Mouse (Mus musculus) olfactory bulb, adult 2 months (tissue): ENCODE results near the gene Pdrg1. TPM values are rescaled to one million over a fixed set of nuclear protein-coding genes. Genes with fewer than 3 reads are reported as not detected.

ENCODE experiments used
- H3K27ac ChIP-seq: fragments of 200-500 bp; 2 replicates; pipeline ENCODE4 v1.5.1; 2012; ENCODE audit warnings: low read depth, low read length; ENCODE audit not compliant: insufficient read depth
- H3K4me1 ChIP-seq: fragments of 200-500 bp; 2 replicates; pipeline ENCODE4 v1.6.1; 2012; ENCODE audit warnings: low read length; ENCODE audit not compliant: control insufficient read depth, insufficient read depth
- H3K4me3 ChIP-seq: fragments of 200-500 bp; 2 replicates; pipeline ENCODE4 v1.5.1; 2012; ENCODE audit warnings: mild to moderate bottlenecking, low read depth, low read length, moderate library complexity; ENCODE audit not compliant: insufficient read depth
- CTCF ChIP-seq: fragments of 200-500 bp; IDR thresholded peaks from 2 replicates; pipeline ENCODE4 v1.5.1; 2012; ENCODE audit warnings: low read depth, mild to moderate bottlenecking, low read length, moderate library complexity; ENCODE audit not compliant: insufficient read depth
- POLR2A ChIP-seq: fragments of 200-500 bp; IDR thresholded peaks from 2 replicates; pipeline ENCODE4 v1.6.1; 2012; ENCODE audit warnings: mild to moderate bottlenecking, low read depth, low read length, moderate library complexity; ENCODE audit not compliant: insufficient read depth
- WGBS: fragments of 180-500 bp; shearing (Covaris S2); methylation state at CpG from one replicate; pipeline ENCODE4 v1.1.7; 2018; 5-methylcytosine and 5-hydroxymethylcytosine counted together
- polyA plus RNA-seq: library from polyadenylated mRNA; stranded (reverse); fragments of >200 nt; gene quantifications from 2 replicates; pipeline ENCODE4 v1.2.4, GENCODE M21; 2012; ENCODE audit warnings: low replicate concordance; ENCODE audit not compliant: missing spikeins, insufficient read depth, insufficient read length

Gene Pdrg1
- polyA plus RNA-seq, 1 experiment = not detected

- peak overlapping the region; percentile 42; the same call in 1 of the 2 replicates for H3K4me3 ChIP-seq
- WGBS = 24% methylated on average over 4 of the region's 4 CpGs
- peaks cover 20% of the 10 kb centered on the region; the same call in 1 of the 2 replicates for H3K4me1 ChIP-seq
- no peak overlapping the region for H3K27ac ChIP-seq
- no peak for TF ChIP-seq CTCF
- TF ChIP-seq POLR2A = no peak
Measured at GRCm38 (mm10) chr2:153032973-153033372, 17.7 kb upstream of the Pdrg1 start.

- no peak for TF ChIP-seq CTCF
- no peak for TF ChIP-seq POLR2A
- 4% methylated on average over 55 of the region's 58 CpGs for WGBS
- H3K4me3 ChIP-seq = peak overlapping the region; percentile 42
- H3K27ac ChIP-seq = no peak overlapping the region
- H3K4me1 ChIP-seq = peaks cover 20% of the 10 kb centered on the region; the same call in 1 of the 2 replicates
Measured at GRCm38 (mm10) chr2:153032083-153032842, 17.0 kb upstream of the Pdrg1 start.

GRCm38 (mm10) chr2:153031126-153032082 lies 16.2 kb upstream of the Pdrg1 start, which contains the start of gene Xkr7:
Gene Xkr7 (plus strand): TSS chr2:153031852.
- Histone ChIP-seq H3K27ac (no peak within 1 kb of the TSS), H3K4me1 (peaks cover 15% of the 10 kb centered on the region; the same call in 1 of the 2 replicates), H3K4me3 (peak within 1 kb of the TSS; percentile 42)
- WGBS = 3% methylated on average over 51 of the region's 54 CpGs
- TF ChIP-seq CTCF = no peak
- no peak for TF ChIP-seq POLR2A

- TF ChIP-seq POLR2A = no peak
- no peak for TF ChIP-seq CTCF
- peaks cover 15% of the 10 kb centered on the region; the same call in 1 of the 2 replicates for H3K4me1 ChIP-seq
- no peak overlapping the region for H3K4me3 ChIP-seq
- 42% methylated on average over 4 of the region's 4 CpGs for WGBS
- no peak overlapping the region for H3K27ac ChIP-seq
Measured at GRCm38 (mm10) chr2:153030422-153030821, 15.2 kb upstream of the Pdrg1 start.

- Histone ChIP-seq H3K27ac (no peak overlapping the region), H3K4me3 (no peak overlapping the region), H3K4me1 (peaks cover 11% of the 10 kb centered on the region; the same call in 1 of the 2 replicates)
- 85% methylated on average over 4 of the region's 4 CpGs for WGBS
- no peak for TF ChIP-seq CTCF
- no peak for TF ChIP-seq POLR2A
Measured at GRCm38 (mm10) chr2:153027501-153027900, 12.3 kb upstream of the Pdrg1 start.

- H3K27ac ChIP-seq = no peak overlapping the region
- H3K4me3 ChIP-seq = no peak overlapping the region
- H3K4me1 ChIP-seq = peaks cover 2% of the 10 kb centered on the region; the same call in 1 of the 2 replicates
- WGBS = 87% methylated on average over 7 of the region's 7 CpGs
- TF ChIP-seq POLR2A = no peak
- no peak for TF ChIP-seq CTCF
Measured at GRCm38 (mm10) chr2:153026052-153026451, 10.8 kb upstream of the Pdrg1 start.

GRCm38 (mm10) chr2:153022855-153023254 lies 7.6 kb upstream of the Pdrg1 start:
- Histone ChIP-seq H3K4me3 (no peak overlapping the region), H3K4me1 (no peaks in the 10 kb centered on the region), H3K27ac (no peak overlapping the region)
- TF ChIP-seq CTCF (no peak), POLR2A (no peak)
- WGBS = 62% methylated on average over 4 of the region's 4 CpGs

- 82% methylated on average over 3 of the region's 3 CpGs for WGBS
Measured at GRCm38 (mm10) chr2:153021163-153021562, 5.9 kb upstream of the Pdrg1 start.

GRCm38 (mm10) chr2:153019355-153019754 lies 4.1 kb upstream of the Pdrg1 start:
- 87% methylated on average over 3 of the region's 3 CpGs for WGBS
- H3K4me3 ChIP-seq = no peak overlapping the region
- H3K27ac ChIP-seq = no peak overlapping the region
- no peak for TF ChIP-seq CTCF
- no peaks in the 10 kb centered on the region for H3K4me1 ChIP-seq

More at GRCm38 (mm10) chr2:153021163-153021562, 5.9 kb upstream of the Pdrg1 start:
- TF ChIP-seq POLR2A (no peak), CTCF (no peak)
- Histone ChIP-seq H3K27ac (no peak overlapping the region), H3K4me1 (no peaks in the 10 kb centered on the region), H3K4me3 (no peak overlapping the region)
